Mouse (Mus musculus): ENCODE data around the gene Nfe2l3. TPM values are rescaled to one million over a fixed set of nuclear protein-coding genes. Genes with fewer than 3 reads are reported as not detected.
"Not testable (repeated sequence)": the region's sequence is repeated elsewhere in the genome, so short reads cannot be mapped to it uniquely, and the experiment has no call there.

The Nfe2l3 gene
- polyA plus RNA-seq (2015; fragmentation: Nextera tagmentation; extraction: Ambion mirVana): 1.9 and 3.3 TPM in 2 replicates

GRCm38 (mm10) chr6:51432535-51433397 is at the start of gene Nfe2l3:
Nfe2l3 (plus strand) TSS chr6:51432670.
- 1% methylated on average over 73 of the region's 74 CpGs for WGBS
- Histone ChIP-seq H3K27me3 (peaks cover 35% of the 10 kb centered on the region), H3K4me2 (peak within 1 kb of the TSS; percentile 97), H3K9ac (peak within 1 kb of the TSS; percentile 60), H3K4me3 (peak within 1 kb of the TSS; percentile 64), H3K36me3 (no peaks in the 10 kb centered on the region), H3K9me3 (replicated peaks) (no peaks in the 10 kb centered on the region), H3K4me1 (replicated peaks) (peaks cover 33% of the 10 kb centered on the region), H3K27ac (no peak within 1 kb of the TSS)
- peak; percentile 86 for ATAC-seq (replicated peaks; ENCODE audit: insufficient number of reproducible peaks, insufficient read depth, low FRiP score, low read depth)

- WGBS: 15% methylated on average over 26 of the region's 26 CpGs
- Histone ChIP-seq H3K27me3 (no peaks in the 10 kb centered on the region), H3K9me3 (replicated peaks) (no peaks in the 10 kb centered on the region), H3K4me2 (peak overlapping the region; percentile 60), H3K4me1 (replicated peaks) (peaks cover 7% of the 10 kb centered on the region), H3K4me3 (peak overlapping the region; percentile 32), H3K9ac (peak overlapping the region; percentile 28), H3K27ac (no peak overlapping the region), H3K36me3 (no peaks in the 10 kb centered on the region)
- ATAC-seq (replicated peaks; ENCODE audit: insufficient number of reproducible peaks, insufficient read depth, low FRiP score, low read depth): no peak
Observed at GRCm38 (mm10) chr6:51383769-51384755, 48.4 kb upstream of the Nfe2l3 start.

GRCm38 (mm10) chr6:51390505-51390904 is 42.0 kb upstream of the Nfe2l3 start:
- no peaks in the 10 kb centered on the region for H3K9me3 ChIP-seq (replicated peaks)
- no peak overlapping the region for H3K4me2 ChIP-seq
- no peaks in the 10 kb centered on the region for H3K27me3 ChIP-seq
- H3K4me3 ChIP-seq: no peak overlapping the region
- no peaks in the 10 kb centered on the region for H3K36me3 ChIP-seq
- ATAC-seq (replicated peaks; ENCODE audit: insufficient number of reproducible peaks, insufficient read depth, low FRiP score, low read depth): no peak
- H3K4me1 ChIP-seq (replicated peaks): no peaks in the 10 kb centered on the region; the same call in 1 of the 2 replicates
- no peak overlapping the region for H3K27ac ChIP-seq
- WGBS: 65% methylated on average over 11 of the region's 11 CpGs
- no peak overlapping the region for H3K9ac ChIP-seq

- no peak overlapping the region for H3K27ac ChIP-seq
- H3K4me2 ChIP-seq: no peak overlapping the region
- no peaks in the 10 kb centered on the region; the same call in 1 of the 2 replicates for H3K4me1 ChIP-seq (replicated peaks)
- H3K9ac ChIP-seq: no peak overlapping the region
- no peak for ATAC-seq (replicated peaks; ENCODE audit: insufficient number of reproducible peaks, insufficient read depth, low FRiP score, low read depth)
- no peak overlapping the region for H3K4me3 ChIP-seq
- no peaks in the 10 kb centered on the region for H3K27me3 ChIP-seq
- no peaks in the 10 kb centered on the region for H3K36me3 ChIP-seq
- H3K9me3 ChIP-seq (replicated peaks): no peaks in the 10 kb centered on the region
- 62% methylated on average over 13 of the region's 13 CpGs for WGBS
Observed at GRCm38 (mm10) chr6:51391816-51392490, 40.5 kb upstream of the Nfe2l3 start.

GRCm38 (mm10) chr6:51393341-51394128 is 38.9 kb upstream of the Nfe2l3 start:
- ATAC-seq (replicated peaks; ENCODE audit: insufficient number of reproducible peaks, insufficient read depth, low FRiP score, low read depth): no peak
- no peak overlapping the region for H3K4me3 ChIP-seq
- no peak overlapping the region for H3K9ac ChIP-seq
- no peak overlapping the region for H3K27ac ChIP-seq
- WGBS: 69% methylated on average over 6 of the region's 6 CpGs
- no peaks in the 10 kb centered on the region for H3K36me3 ChIP-seq
- no peak overlapping the region for H3K4me2 ChIP-seq
- no peaks in the 10 kb centered on the region; the same call in 1 of the 2 replicates for H3K4me1 ChIP-seq (replicated peaks)
- H3K9me3 ChIP-seq (replicated peaks): no peaks in the 10 kb centered on the region
- H3K27me3 ChIP-seq: no peaks in the 10 kb centered on the region

GRCm38 (mm10) chr6:51394367-51394766 is 38.1 kb upstream of the Nfe2l3 start:
- H3K27me3 ChIP-seq; H3K4me1 ChIP-seq (replicated peaks); H3K36me3 ChIP-seq; H3K27ac ChIP-seq; H3K9ac ChIP-seq; ATAC-seq (replicated peaks; ENCODE audit: insufficient number of reproducible peaks, insufficient read depth, low FRiP score, low read depth); H3K4me3 ChIP-seq; H3K4me2 ChIP-seq; H3K9me3 ChIP-seq (replicated peaks): not testable (repeated sequence)
- WGBS: 79% methylated on average over 8 of the region's 8 CpGs

- H3K9ac ChIP-seq; H3K4me2 ChIP-seq; ATAC-seq (replicated peaks; ENCODE audit: insufficient number of reproducible peaks, insufficient read depth, low FRiP score, low read depth); H3K36me3 ChIP-seq; H3K4me1 ChIP-seq (replicated peaks); H3K9me3 ChIP-seq (replicated peaks); H3K27ac ChIP-seq; H3K4me3 ChIP-seq; H3K27me3 ChIP-seq: not testable (repeated sequence)
- 82% methylated on average over 3 of the region's 3 CpGs for WGBS
Observed at GRCm38 (mm10) chr6:51394963-51395362, 37.5 kb upstream of the Nfe2l3 start.

- Histone ChIP-seq H3K9me3 (replicated peaks) (no peaks in the 10 kb centered on the region), H3K27me3 (no peaks in the 10 kb centered on the region), H3K4me2 (no peak overlapping the region), H3K4me1 (replicated peaks) (peaks cover 5% of the 10 kb centered on the region; the same call in 1 of the 2 replicates), H3K36me3 (no peaks in the 10 kb centered on the region), H3K27ac (no peak overlapping the region), H3K4me3 (no peak overlapping the region), H3K9ac (no peak overlapping the region)
- no peak for ATAC-seq (replicated peaks; ENCODE audit: insufficient number of reproducible peaks, insufficient read depth, low FRiP score, low read depth)
- WGBS: 55% methylated on average over 9 of the region's 9 CpGs
Observed at GRCm38 (mm10) chr6:51395486-51395885, 37.0 kb upstream of the Nfe2l3 start.

GRCm38 (mm10) chr6:51399113-51399518 is 33.4 kb upstream of the Nfe2l3 start:
- WGBS: 14% methylated on average over 6 of the region's 6 CpGs
- H3K36me3 ChIP-seq: no peaks in the 10 kb centered on the region
- peaks cover 15% of the 10 kb centered on the region for H3K4me1 ChIP-seq (replicated peaks)
- H3K4me2 ChIP-seq: no peak overlapping the region
- H3K4me3 ChIP-seq: no peak overlapping the region
- peak; percentile 73; the same call in 1 of the 2 replicates for ATAC-seq (replicated peaks; ENCODE audit: insufficient number of reproducible peaks, insufficient read depth, low FRiP score, low read depth)
- no peak overlapping the region for H3K9ac ChIP-seq
- H3K27ac ChIP-seq: no peak overlapping the region
- H3K27me3 ChIP-seq: no peaks in the 10 kb centered on the region
- no peaks in the 10 kb centered on the region for H3K9me3 ChIP-seq (replicated peaks)

GRCm38 (mm10) chr6:51401294-51401693 is 31.2 kb upstream of the Nfe2l3 start:
- Histone ChIP-seq H3K4me2 (no peak overlapping the region), H3K27me3 (no peaks in the 10 kb centered on the region), H3K9me3 (replicated peaks) (no peaks in the 10 kb centered on the region), H3K36me3 (no peaks in the 10 kb centered on the region), H3K4me1 (replicated peaks) (peaks cover 20% of the 10 kb centered on the region), H3K9ac (no peak overlapping the region), H3K27ac (no peak overlapping the region; the same call in 1 of the 2 replicates), H3K4me3 (no peak overlapping the region)
- WGBS: 20% methylated on average over 6 of the region's 6 CpGs
- ATAC-seq (replicated peaks; ENCODE audit: insufficient number of reproducible peaks, insufficient read depth, low FRiP score, low read depth): no peak

Measured in heart, embryonic 15.5 days (tissue).